Mouse (Mus musculus): ENCODE measurements around the gene Flrt1.

Gene Flrt1

DNA sequence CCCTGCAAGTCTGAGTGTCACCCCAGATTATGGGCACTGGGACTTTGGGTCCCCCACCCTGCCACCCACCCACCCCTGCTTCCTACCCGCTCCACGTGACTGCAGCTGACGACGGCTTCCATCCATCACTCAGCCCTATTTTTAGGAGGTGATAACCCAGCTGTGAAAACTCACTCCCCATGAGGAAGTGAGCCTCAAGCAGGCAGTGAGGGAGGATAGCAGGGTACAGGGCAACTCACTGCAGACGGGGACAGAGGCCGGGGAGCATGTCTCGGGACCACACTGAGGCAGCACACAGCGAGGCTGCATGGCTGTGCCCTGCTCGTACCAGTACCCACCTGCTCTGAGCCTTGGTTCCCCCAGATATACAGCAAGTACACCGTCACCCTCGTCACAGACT lies 24.8 kb upstream of the Flrt1 start:
- no peak for DNase-seq (ENCODE audit: low read depth, low spot score)

DNA sequence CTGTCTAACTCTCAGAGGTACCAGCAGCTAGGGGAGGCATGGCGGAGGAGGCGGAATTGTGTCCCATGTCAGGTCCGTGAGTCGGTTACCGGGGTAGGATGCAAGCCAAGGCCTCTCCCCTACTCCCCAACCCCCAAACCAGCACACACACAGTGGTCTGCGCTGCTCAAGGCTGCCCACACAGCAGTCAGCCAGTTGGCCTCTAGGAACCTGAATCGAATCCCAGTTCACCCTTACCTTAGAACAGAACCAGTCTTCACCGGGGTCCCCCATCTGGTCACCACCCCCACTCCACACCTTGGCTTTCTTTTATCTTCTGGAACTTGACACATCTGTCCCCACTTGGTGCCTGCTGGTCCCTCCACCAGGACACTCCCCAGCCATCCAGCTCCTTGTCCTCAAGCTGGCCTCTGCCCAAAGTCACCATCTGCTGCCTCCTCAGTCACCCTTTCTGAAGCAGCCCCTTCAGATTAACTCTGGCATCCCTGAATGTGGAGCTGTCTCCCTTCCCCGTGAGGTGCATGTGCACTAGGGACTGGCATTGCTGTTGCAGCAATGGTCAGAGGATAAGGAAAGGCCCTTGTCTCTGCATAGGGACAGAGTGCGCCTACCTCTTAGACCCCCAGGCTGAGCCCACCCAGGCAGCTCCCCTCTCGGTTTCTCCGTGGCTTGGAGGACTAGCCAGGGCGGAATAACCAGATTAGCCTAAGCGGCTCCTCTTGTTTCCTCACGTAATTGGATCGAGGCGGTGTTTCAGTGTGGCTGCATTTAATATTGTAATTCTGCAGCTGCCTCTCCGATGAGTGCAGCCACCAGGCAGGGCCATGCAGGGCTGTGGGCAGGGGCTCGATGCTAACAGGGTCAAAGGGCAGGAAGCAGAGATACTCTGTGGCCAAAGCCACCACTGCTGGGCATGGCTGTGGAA lies 23.3 kb upstream of the Flrt1 start:
- DNase-seq (ENCODE audit: low read depth, low spot score) = no peak

DNA sequence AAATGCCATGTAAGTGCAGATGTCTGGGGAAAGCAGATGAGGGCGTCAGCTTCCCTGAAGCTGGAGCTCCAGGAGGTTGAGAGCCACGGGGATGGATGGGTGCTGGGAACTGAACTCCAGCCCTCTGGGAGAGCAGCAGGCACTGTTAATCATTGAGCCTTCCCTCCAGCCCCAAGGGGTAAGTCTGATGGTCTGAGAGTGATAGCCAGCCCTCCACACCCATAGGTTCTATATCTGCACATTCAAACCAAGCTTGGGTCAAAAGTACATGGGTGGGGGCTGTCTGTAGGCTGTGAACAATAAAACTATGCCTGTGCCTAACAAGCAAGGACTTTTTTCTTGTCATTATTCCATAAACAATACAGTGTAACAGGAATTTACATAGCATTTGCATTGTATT lies 21.4 kb upstream of the Flrt1 start:
- no peak for DNase-seq (ENCODE audit: low read depth, low spot score)

DNA sequence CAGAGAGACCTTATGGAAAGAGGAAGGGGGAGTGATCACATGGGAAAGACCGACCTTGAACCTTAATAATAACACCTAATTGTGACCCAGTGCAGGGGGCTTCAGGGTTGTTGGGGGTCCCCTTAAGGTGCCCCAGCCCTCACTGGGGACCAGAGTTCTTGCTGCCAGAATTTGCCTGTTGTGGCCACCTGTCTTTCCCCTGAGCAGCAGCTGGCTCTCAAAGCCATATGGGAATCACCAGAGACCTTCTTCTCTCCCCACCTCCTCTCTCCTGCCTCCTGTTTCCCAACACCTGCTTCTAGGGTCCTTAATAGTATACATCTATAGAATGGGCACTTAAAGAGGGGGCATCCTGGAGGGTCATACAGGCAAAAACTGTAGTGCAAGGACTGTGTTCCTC lies 20.7 kb upstream of the Flrt1 start:
- no peak for DNase-seq (ENCODE audit: low read depth, low spot score)

DNA sequence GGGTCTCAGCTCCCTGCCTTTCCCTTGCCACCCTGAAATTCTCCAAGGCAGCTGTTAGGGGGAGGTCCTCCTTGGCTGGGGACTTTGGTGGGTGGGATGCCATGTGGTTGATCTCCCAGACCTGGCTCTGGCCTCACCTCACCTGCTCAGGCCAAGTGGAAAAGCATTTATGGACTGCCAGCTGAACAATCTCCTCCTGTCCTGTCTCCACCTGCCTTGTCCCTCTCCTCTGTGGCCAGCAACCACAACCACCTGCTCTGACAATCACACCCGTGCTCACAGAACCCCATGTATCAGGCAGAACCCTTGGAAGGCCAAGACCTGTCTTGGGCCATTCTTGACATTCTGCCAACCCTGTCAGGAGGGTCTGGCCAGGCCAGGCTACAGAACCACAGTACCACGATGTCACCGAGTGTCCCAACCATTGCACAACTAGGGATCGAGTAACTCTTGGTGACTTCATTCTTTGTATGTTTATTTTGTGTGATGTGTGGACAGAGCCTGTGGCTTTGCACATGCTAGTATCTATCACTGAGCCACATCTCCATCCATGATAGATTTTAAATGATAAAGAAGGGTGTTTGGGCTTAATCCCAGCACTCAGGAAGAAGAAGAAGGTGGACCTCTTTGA lies 20.1 kb upstream of the Flrt1 start:
- DNase-seq (ENCODE audit: low read depth, low spot score) = no peak

DNA sequence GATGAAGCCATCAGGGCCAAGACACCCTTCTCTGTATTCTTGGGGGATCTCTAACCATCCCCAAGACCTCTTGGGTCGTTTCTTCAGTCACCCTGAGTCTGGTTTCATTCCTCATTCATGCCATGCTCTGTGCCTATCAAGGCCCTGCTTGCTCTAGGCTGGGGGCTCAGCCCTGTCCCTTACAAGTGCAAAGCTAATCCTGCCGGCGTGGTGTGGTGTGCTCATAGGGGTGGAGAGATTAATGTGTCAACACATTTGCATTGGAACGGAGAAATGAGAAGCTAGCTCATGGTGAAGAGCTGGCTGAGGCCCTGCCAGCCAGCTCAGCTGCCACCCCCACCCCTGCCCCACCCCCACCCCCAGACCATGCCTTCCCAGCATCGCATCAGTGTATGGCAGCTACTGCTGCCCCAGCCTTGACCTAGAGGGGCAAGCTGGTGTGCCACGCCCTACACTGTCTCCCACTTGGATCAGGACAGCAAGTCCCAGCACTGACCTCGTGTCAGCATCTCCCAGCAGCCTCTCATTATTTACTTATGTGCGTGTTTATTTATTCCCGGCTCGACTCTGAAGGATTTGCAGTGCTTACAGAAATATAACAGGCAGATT lies 17.3 kb upstream of the Flrt1 start:
- DNase-seq (ENCODE audit: low read depth, low spot score) = no peak

DNA sequence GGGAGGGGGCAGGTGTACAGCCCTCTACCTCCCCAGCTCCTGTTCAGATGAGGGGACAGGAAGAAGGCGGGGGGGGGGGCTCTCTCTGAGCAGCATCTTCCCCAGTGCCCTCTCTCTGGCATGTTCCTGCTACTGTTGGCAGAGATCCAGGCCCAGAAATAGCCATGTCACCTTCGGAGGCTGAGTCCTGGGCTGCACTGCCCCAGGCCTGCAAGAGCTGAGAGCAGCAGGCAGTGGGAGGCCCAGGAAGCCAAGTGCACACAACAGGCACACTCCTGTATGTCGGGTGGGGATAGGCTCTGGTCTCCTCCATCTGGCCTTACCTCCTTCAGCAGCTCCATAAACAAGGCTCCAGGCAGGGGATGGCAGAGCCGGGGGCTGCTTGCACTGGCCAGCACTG lies 16.7 kb upstream of the Flrt1 start:
- no peak for DNase-seq (ENCODE audit: low read depth, low spot score)

DNA sequence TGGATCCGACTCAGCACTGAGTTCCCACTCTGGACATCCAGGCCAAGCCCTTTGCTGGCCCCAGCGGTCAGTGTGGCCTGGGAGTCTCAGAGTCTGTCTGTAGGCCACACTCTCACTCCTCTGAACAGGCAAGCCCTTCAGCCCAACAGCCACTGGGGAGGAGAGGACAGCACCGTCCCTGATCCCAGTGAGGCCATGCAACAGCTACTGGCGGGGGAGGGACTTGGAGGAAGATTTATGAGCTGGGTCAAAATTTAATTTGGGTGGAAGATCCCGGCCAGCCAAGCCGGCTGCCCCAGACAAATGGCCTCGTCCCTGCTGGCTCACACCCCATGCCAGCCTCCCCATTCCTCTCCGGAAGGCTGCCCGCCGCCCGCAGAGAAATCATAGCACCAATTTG lies 15.7 kb upstream of the Flrt1 start:
- DNase-seq (ENCODE audit: low read depth, low spot score) = no peak

DNA sequence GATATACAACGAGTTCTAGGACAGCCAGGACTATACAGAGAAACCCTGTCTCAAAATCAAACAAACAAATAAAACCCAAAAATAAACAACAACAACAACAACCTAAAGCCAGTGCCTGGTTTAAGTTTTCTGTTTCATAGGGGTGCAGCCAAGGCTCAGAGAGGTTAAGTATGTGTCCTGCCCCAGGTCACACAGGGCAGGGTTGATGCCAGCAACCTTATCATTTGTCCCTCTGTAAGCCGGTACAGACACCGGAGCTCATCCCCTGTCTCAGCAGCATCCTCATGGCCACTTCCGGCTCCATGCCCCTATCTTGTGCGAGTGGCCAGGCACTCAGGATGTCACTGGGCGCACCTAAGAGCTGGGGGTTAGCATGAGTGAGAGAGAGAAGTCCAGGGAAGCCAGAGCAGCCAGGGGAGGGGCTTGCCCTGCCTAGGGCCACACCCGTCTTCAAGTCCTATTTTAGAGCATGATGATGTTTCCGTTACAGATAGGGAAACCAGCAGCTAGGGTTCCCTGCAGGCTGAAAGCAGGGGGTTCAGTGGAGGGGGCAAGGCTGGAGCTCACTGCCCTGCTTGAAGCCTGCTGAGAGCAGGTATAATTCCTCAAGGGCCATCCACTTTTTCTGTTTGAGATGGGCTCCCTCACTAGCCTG lies 12.3 kb upstream of the Flrt1 start:
- DNase-seq (ENCODE audit: low read depth, low spot score) = no peak

DNA sequence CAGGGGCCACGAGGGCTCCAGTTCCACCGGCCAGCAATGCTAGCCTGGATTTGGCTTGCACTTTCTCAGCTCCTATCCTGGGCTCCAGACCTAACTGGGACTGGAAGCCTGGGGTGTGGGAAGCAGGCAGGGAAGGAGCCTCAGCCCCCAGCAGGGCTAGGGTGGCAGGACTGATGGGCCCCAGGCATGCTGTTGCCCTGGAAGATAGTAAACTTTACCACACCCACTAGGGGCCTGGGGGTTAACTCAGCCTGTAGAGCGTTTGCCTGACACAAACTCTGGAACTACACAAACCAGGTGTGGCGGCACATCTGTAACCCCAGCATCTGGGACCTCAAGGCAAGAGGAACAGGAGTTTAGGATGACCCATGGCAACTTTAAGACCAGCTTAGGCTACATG lies 11.6 kb upstream of the Flrt1 start:
- DNase-seq (ENCODE audit: low read depth, low spot score) = no peak

DNA sequence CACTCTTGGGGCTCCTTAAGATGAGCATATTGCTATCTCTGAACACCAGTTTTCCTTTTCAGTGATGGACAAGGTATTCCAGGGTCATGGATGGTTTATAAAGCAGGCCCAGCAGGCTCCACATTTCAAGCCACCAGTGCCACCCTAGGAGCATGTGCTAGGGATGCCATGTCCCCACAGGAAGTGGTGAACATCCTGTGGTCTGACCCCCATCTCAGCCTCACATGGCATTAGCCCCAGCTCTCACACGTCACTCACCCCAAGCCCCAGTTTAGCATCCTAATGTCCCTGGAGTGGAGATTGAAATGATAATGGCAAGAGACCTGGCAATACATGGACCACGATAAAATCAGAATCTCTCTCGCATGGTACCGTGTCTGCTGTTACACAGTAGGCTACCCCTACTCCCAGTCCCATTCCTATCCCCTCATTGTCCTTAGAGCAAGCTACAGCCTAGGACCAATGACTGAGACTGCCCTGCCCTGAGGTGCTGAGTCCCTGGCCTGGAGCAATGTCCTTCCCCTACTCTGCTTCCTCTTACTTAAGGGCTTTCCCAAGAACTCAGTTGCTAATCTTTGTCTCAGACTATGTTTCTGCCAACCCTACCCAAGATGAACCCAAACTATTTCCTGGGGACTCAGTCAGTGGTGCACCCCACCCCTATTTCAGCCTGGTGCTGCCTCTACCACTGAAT lies 10.7 kb upstream of the Flrt1 start:
- no peak for DNase-seq (ENCODE audit: low read depth, low spot score)

DNA sequence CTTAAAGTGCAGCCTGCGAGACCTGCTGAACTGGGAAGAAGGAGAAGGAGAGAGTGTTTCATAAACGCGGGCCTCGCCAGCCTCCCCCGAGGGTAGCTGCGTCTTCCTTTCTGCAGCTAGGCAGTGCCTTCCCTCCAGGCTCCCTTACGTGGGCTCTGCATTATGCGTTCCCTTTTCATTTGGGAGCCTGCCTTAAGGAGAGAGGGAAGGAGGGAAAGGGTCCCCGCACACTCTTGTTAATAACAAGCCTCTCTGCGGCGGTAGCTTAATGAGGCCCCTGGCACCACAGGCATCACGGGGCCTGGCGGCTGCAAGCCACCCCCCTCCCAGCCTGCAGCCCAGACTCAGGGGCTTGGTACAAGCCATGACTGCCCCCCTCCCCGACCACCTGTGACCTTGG lies 8.0 kb upstream of the Flrt1 start:
- no peak for DNase-seq (ENCODE audit: low read depth, low spot score)

DNA sequence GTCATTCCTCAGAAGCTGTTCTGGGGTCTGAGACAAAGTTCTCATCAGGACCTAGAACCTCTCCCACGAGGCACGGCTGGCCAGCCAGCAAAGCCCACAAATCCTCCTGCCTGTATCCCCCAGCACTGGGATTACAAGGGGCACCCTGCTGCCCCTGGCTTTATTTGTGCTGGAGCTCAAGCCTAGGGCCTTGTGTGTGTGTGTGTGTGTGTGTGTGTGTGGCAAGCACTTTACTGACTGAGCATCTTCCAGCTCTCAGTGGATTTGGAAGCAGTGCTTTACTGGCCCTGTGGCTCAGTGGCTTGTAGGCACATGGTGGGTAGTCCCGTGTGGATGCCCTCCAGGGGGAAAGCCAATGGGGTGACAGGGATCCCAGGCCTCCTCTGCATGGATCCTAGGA lies 7.1 kb upstream of the Flrt1 start:
- no peak for DNase-seq (ENCODE audit: low read depth, low spot score)

DNA sequence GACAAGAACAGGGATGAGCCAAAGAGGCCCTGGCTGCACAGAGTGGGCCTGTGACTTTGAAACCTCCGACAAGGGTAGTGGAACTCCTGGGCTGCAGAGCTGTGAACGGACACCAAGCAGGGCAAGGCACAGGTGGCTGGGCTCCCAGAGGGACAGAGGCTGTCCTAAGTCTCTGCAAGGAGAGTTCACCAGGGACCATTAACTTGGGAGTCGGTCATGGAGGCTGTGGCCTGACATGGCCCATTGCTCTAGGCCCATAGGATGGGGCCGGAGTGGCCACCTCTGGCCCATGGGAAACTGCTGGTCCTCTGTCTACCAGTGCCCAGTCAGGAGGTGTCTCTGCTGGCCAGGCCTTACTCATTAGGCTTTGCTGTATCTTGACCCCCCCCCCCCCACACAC lies 6.2 kb upstream of the Flrt1 start:
- DNase-seq (ENCODE audit: low read depth, low spot score) = no peak

DNA sequence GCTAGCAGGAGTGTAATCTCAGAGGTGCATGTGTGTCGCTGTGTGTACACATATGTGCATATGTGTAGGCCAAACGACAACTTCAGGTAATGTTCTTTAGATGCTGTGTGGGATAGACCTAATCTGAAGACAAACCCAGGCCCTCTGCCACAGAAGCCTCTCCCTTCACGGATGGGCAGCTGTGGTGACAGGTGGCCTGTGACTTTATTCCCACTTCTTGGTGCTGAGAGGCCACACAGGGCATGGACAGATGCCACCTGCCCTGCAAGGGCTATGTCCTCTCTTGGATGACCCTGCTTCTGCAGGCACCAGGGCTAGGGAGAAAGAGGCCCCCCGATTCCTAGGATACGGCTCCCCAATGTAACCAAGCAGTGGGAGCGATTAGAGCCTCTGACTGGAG lies 5.8 kb upstream of the Flrt1 start:
- DNase-seq (ENCODE audit: low read depth, low spot score) = no peak

DNA sequence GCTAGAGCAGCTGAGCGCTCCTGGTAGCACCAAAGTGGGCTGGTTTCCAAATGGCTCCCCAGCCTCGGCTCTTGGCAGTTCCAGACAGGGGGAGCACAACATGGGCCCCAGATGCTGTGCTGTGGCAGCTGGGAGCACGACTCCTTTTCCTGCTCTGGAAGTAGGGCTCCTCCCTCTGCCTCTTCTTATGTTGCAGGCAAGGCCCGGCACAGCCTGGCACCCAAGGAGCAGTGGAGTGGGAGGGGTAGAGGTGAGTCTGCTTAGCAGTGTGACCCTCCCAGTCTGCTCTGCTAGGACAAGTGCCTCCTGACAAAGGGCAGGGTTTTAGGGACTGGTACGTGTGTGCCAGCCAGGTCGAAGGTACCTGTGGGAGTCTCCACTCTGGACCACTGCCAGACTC lies 5.3 kb upstream of the Flrt1 start:
- no peak for DNase-seq (ENCODE audit: low read depth, low spot score)

DNA sequence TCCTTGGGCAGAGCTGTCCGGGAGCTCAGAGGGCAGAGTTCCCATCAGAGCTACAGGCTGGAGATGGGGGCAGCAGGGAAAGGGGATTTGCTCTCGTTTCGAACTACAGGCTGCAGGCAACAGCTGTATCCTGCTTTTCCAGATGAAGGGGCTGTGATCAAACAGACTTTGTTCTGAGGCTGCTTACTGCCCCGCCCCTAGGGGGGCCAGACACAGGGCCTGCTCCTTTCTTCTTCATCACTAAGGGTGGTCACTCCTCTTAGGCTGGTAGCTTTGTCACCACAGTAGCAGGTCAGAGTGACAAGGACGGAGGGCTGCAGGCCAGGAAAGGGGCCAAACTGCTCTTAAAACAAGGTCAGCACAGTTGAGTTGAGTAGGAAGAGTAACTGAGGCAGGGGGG lies 4.6 kb upstream of the Flrt1 start:
- no peak for DNase-seq (ENCODE audit: low read depth, low spot score)

DNA sequence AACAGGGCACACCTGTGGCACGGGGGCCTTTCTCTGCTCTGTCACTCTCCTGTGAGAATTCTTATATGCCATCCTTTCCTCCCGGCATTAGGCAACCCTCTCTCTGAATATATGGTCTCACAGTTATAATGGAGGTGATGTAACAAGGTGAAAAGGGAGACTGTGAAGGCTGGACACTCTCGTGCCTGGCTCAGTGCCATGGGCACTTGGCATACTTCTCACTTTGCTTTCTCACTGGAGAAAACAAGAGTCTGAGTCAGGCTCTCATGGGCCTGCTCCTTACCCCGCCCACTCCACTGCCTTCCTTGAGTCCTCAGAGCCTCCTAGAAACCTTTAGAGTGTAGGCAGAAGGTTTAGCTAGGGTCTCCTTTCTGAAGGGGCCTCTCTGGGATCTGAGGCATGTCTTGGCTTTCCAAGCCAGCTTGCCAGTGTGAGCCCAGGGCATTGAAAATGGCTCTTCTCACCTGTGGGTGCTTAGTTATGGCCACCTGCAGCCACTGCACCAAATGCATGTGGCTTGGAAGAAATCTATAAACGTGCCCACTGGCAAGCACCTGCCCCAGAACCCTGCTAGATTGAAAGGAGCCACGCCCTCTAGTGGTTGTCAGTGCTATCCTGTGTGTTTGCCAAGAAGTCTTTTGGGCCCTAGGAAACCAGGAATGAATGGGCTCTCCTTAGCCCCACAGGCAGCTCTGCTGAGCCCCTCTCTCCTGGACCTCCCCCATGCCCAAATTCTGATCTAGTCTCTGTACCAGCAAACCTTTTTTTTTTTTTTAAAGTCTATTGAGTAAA lies 2.8 kb upstream of the Flrt1 start:
- no peak for DNase-seq (ENCODE audit: low read depth, low spot score)

DNA sequence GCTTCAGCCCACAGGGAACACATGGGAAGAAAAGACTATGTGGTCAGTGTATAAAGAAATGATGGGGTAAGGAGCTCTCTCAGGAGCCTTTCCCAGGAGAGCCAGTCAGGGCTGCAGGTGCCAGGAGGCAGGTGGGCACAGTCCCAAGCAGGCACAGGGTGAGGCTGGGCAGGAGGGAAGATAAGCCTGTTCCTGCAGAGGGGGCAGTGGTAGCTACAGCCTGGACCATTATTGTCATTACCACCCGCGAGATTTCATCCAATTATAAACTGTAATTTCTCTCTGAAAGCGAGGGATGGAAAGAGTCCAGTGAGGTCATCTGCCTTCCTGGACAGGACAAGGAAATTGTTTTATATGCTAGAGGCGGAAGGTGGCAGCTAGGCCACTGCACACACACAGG lies 1.6 kb upstream of the Flrt1 start:
- no peak for DNase-seq (ENCODE audit: low read depth, low spot score)

DNA sequence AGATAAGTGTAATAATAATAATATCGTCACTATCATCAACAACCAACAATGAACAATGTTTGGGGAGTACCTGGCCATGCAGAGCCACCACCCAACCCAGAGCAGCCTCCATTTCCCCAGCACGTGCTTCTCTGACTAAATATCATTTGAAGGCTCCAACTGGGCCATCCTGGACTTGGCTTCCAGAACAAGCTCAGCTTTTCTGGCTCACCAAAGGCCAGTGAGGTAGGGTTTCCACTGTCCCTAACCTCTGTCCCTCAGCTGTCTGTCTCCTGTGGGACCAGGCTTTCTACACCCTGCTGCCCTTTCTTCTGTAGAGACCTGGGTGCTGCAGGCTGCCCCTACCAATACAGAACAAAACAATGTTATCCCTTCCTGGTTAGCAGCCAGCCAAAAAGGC lies 1.0 kb upstream of the Flrt1 start:
- DNase-seq (ENCODE audit: low read depth, low spot score) = no peak

DNA sequence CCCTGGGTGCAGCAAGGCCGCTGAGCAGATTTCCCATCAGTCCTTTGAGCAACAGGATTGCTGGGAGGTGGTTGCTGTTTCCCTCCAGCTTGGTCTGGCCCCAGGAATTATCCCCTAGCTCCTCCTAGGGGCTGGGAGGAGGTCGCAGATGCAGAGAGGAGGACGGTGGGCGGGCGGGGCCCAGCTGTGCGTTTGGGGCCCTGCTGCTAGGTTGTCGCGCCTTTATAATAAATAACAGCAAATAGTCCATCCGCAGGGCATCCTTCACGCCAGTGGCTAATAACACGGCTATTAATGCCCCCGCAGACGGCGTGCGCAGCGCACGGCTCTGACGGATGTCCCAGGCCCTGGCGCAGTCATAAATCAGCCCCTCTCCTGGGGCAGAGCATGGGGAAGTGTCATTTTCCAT lies 1.5 kb downstream of the Flrt1 start:
- peak; percentile 60 for DNase-seq (ENCODE audit: low read depth, low spot score)

All from embryo, embryonic 11.5 days (tissue).